Mouse (Mus musculus): ENCODE results near the gene Zic2. TPM values are rescaled to one million over a fixed set of nuclear protein-coding genes. Genes with fewer than 3 reads are reported as not detected.

Gene Zic2
- total RNA-seq, 2 experiments from 2014 or later, result 0.13 TPM; not detected in 1

GRCm38 (mm10) chr14:122492015-122492414 is 16.8 kb downstream of the Zic2 start:
- DNase-seq, result no peak

- no peak for DNase-seq
These were observed 33.8 kb downstream of the Zic2 start for GRCm38 (mm10) chr14:122509058-122509457.

GRCm38 (mm10) chr14:122511519-122511918 is 36.3 kb downstream of the Zic2 start:
- DNase-seq, result no peak

- DNase-seq, result no peak
These were observed 38.3 kb downstream of the Zic2 start for GRCm38 (mm10) chr14:122513511-122514036.

GRCm38 (mm10) chr14:122528475-122528874 is 53.2 kb downstream of the Zic2 start:
- no peak for DNase-seq

Other genes starting within 250 kb of the Zic2 start
- not detected for gene Gm5089, start 24.3 kb upstream of the Zic2 start, total RNA-seq (2021)
- gene Zic5, start 9.8 kb upstream of the Zic2 start, total RNA-seq (2021), result not detected
- not detected for gene Gm10837, start 15.2 kb downstream of the Zic2 start, total RNA-seq (2021)
- 100 to 1,000 TPM; 128 to 156 TPM for gene Pcca, start 58.9 kb downstream of the Zic2 start, total RNA-seq (2021)